Mouse (Mus musculus) neural tube, embryonic 15.5 days (tissue): ENCODE data around the gene Urb2. TPM values are rescaled to one million over a fixed set of nuclear protein-coding genes. Genes with fewer than 3 reads are reported as not detected.

Source experiments
- ATAC-seq: fragments of 200-750 bp; cut with Nextera tagmentation; 2 replicates; pipeline ENCODE4 v1.8.0; 2017; ENCODE audit warnings: mild to moderate bottlenecking, moderate TSS enrichment, moderate library complexity; ENCODE audit not compliant: low FRiP score
- H3K27ac ChIP-seq: fragments of 300-500 bp; sonication (generic); replicated peaks from 2 replicates; pipeline ENCODE4 v1.5.1; 2015; ENCODE audit warnings: mild to moderate bottlenecking, inconsistent platforms
- H3K27me3 ChIP-seq: fragments of 300-500 bp; sonication (generic); replicated peaks from 2 replicates; pipeline ENCODE4 v1.6.1; 2015; ENCODE audit warnings: inconsistent platforms
- H3K36me3 ChIP-seq: fragments of 300-500 bp; sonication (generic); 2 replicates; pipeline ENCODE4 v1.6.1; 2015; ENCODE audit warnings: inconsistent platforms
- H3K4me1 ChIP-seq: fragments of 300-500 bp; sonication (generic); 2 replicates; pipeline ENCODE4 v1.6.1; 2015; ENCODE audit warnings: inconsistent platforms
- H3K4me2 ChIP-seq: fragments of 300-500 bp; sonication (generic); 2 replicates; pipeline ENCODE4 v1.6.1; 2015; ENCODE audit warnings: inconsistent platforms, mild to moderate bottlenecking, moderate library complexity
- H3K4me3 ChIP-seq: fragments of 300-500 bp; sonication (generic); replicated peaks from 2 replicates; pipeline ENCODE4 v1.5.1; 2015; ENCODE audit warnings: mild to moderate bottlenecking, inconsistent platforms
- H3K9ac ChIP-seq: fragments of 300-500 bp; sonication (generic); replicated peaks from 2 replicates; pipeline ENCODE4 v1.6.1; 2015; ENCODE audit warnings: mild to moderate bottlenecking, inconsistent platforms
- H3K9me3 ChIP-seq: fragments of 300-500 bp; sonication (generic); replicated peaks from 2 replicates; pipeline ENCODE4 v1.6.1; 2016; ENCODE audit warnings: inconsistent platforms
- WGBS: fragments of 180-500 bp; shearing (Covaris S2); methylation state at CpG from one replicate; pipeline ENCODE4 v1.1.7; 2015; ENCODE audit warnings: mixed read lengths; 5-methylcytosine and 5-hydroxymethylcytosine counted together
- polyA plus RNA-seq: library from polyadenylated mRNA; unstranded; fragments of >200 nt; fragmentation: Nextera tagmentation; extraction: Ambion mirVana; gene quantifications from 2 replicates; pipeline ENCODE4 v1.2.1, GENCODE M21; 2015

Gene Urb2
- polyA plus RNA-seq: 3.1 and 4.6 TPM in 2 replicates

- WGBS: under 1% methylated on average over 70 of the region's 74 CpGs
Observed at GRCm38 (mm10) chr8:124021237-124022227, at the start of gene Urb2, which contains the start of gene Taf5l. Gene Urb2 (plus strand): TSS chr8:124021508. Gene Taf5l (minus strand): TSS chr8:124021397.

DNA sequence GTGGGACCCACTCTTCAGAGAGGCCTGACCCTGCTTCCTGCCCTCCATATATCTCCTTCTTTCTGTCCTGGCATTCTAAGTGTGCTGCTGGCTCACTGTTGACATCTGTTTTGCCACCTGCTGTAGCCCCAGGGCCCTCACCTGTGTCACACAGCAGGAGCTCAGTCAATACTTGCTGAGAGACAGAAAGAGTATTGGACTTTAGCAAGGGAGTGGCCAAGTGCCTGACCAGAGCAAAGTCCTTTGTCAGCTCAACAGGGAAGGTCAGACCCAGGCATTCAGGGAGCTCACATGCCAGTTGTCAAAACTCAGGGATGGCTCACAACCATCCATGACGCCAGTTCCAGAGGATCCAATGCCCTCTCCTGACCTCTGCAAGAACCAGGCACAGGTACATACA is 47.8 kb upstream of the Urb2 start:
- ATAC-seq: no peak
- no peak overlapping the region for H3K27ac ChIP-seq
- 100% methylated on average over 1 of the region's 1 CpGs for WGBS

More at GRCm38 (mm10) chr8:124021237-124022227, at the start of gene Urb2, which contains the start of gene Taf5l:
- peak within 1 kb of the TSS; percentile 79 for H3K4me2 ChIP-seq
- H3K27ac ChIP-seq: peak within 1 kb of the TSS; percentile 93
- no peaks in the 10 kb centered on the region for H3K9me3 ChIP-seq
- H3K27me3 ChIP-seq: no peaks in the 10 kb centered on the region
- H3K4me3 ChIP-seq: peak within 1 kb of the TSS; percentile 89
- peaks cover 41% of the 10 kb centered on the region for H3K4me1 ChIP-seq
- H3K36me3 ChIP-seq: peaks cover 20% of the 10 kb centered on the region
- ATAC-seq: peak; percentile 95
- H3K9ac ChIP-seq: peak within 1 kb of the TSS; percentile 73

GRCm38 (mm10) chr8:123977499-123977898 is 43.8 kb upstream of the Urb2 start:
- peaks cover 20% of the 10 kb centered on the region for H3K4me1 ChIP-seq
- no peaks in the 10 kb centered on the region for H3K36me3 ChIP-seq
- H3K9ac ChIP-seq: no peak overlapping the region
- WGBS: 93% methylated on average over 4 of the region's 4 CpGs
- no peak overlapping the region for H3K4me3 ChIP-seq
- H3K9me3 ChIP-seq: no peaks in the 10 kb centered on the region
- ATAC-seq: no peak
- no peaks in the 10 kb centered on the region for H3K27me3 ChIP-seq
- no peak overlapping the region for H3K27ac ChIP-seq
- no peak overlapping the region for H3K4me2 ChIP-seq

More for the DNA sequence above, 47.8 kb upstream of the Urb2 start:
- H3K4me3 ChIP-seq: no peak overlapping the region
- H3K4me1 ChIP-seq: no peaks in the 10 kb centered on the region
- H3K36me3 ChIP-seq: peaks cover 13% of the 10 kb centered on the region
- no peak overlapping the region for H3K9ac ChIP-seq
- no peaks in the 10 kb centered on the region for H3K9me3 ChIP-seq
- no peaks in the 10 kb centered on the region for H3K27me3 ChIP-seq
- no peak overlapping the region for H3K4me2 ChIP-seq

GRCm38 (mm10) chr8:123978166-123978838 is 43.0 kb upstream of the Urb2 start:
- no peak overlapping the region for H3K4me3 ChIP-seq
- no peaks in the 10 kb centered on the region for H3K9me3 ChIP-seq
- WGBS: 73% methylated on average over 14 of the region's 14 CpGs
- H3K4me2 ChIP-seq: no peak overlapping the region
- no peak overlapping the region for H3K27ac ChIP-seq
- H3K9ac ChIP-seq: no peak overlapping the region
- no peaks in the 10 kb centered on the region for H3K27me3 ChIP-seq
- no peak for ATAC-seq
- H3K36me3 ChIP-seq: no peaks in the 10 kb centered on the region
- H3K4me1 ChIP-seq: peaks cover 23% of the 10 kb centered on the region

DNA sequence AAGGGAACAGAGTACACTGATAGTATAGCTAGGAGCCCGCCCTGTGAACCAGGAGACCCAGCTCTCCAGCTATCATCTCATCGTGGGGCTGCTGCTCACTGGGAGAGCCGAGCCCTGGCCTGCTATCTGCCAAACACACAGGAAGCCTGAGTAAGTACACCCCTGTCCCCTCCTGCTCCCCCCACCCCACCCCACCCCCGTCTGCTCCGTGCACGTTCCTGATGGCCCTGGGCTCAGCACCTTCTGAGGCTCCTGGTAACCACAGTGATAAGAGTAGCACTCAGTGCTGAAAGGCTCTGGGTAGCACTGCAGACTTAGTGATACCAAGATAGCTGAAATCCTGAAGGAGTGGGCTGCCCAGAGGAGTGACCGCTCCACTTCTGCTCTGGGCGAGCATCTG is 42.4 kb upstream of the Urb2 start:
- no peak for ATAC-seq
- Histone ChIP-seq H3K27ac (no peak overlapping the region), H3K4me3 (no peak overlapping the region), H3K4me2 (no peak overlapping the region), H3K4me1 (peaks cover 27% of the 10 kb centered on the region), H3K9ac (no peak overlapping the region), H3K9me3 (no peaks in the 10 kb centered on the region), H3K36me3 (no peaks in the 10 kb centered on the region), H3K27me3 (no peaks in the 10 kb centered on the region)
- WGBS: 85% methylated on average over 8 of the region's 8 CpGs

GRCm38 (mm10) chr8:123980239-123980638 is 41.1 kb upstream of the Urb2 start:
- ATAC-seq: no peak
- H3K4me1 ChIP-seq: peaks cover 27% of the 10 kb centered on the region
- no peak overlapping the region for H3K9ac ChIP-seq
- peak overlapping the region; percentile 91; the same call in 1 of the 2 replicates for H3K4me2 ChIP-seq
- WGBS: 74% methylated on average over 4 of the region's 4 CpGs
- no peaks in the 10 kb centered on the region for H3K27me3 ChIP-seq
- no peaks in the 10 kb centered on the region for H3K36me3 ChIP-seq
- no peak overlapping the region for H3K4me3 ChIP-seq
- no peaks in the 10 kb centered on the region for H3K9me3 ChIP-seq
- no peak overlapping the region for H3K27ac ChIP-seq

DNA sequence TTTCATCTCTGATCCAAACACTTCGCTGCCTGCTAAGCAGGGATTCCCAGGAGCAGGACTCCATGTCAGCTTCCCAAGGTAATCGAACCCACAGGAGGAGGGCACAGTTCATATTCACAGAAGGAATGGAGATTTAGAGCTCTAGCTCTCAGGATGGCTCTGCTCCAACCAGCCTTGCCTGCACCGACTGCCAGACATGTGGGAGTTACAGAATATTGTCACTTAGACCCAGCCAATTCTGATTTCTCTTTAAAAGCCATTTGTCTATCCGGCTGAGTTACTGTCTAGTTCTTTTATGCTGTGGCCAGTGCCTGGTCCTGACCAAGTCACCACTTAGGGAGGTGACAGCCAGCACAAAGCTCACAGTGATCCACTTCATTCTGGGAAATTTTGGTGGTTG is 39.6 kb upstream of the Urb2 start:
- H3K27ac ChIP-seq: no peak overlapping the region
- peaks cover 27% of the 10 kb centered on the region for H3K4me1 ChIP-seq
- H3K9me3 ChIP-seq: no peaks in the 10 kb centered on the region
- no peak overlapping the region; the same call in 1 of the 2 replicates for H3K9ac ChIP-seq
- H3K4me3 ChIP-seq: peak overlapping the region; percentile 84
- no peaks in the 10 kb centered on the region for H3K27me3 ChIP-seq
- ATAC-seq: no peak
- H3K4me2 ChIP-seq: peak overlapping the region; percentile 91
- no peaks in the 10 kb centered on the region for H3K36me3 ChIP-seq
- WGBS: 51% methylated on average over 4 of the region's 4 CpGs

- no peaks in the 10 kb centered on the region for H3K36me3 ChIP-seq
- H3K4me2 ChIP-seq: peak overlapping the region; percentile 91
- no peaks in the 10 kb centered on the region for H3K27me3 ChIP-seq
- peak overlapping the region; percentile 85 for H3K9ac ChIP-seq
- peaks cover 27% of the 10 kb centered on the region for H3K4me1 ChIP-seq
- H3K4me3 ChIP-seq: peak overlapping the region; percentile 84
- peak; percentile 51 for ATAC-seq
- WGBS: under 1% methylated on average over 37 of the region's 48 CpGs
- H3K9me3 ChIP-seq: no peaks in the 10 kb centered on the region
- H3K27ac ChIP-seq: peak overlapping the region; percentile 80
Observed at GRCm38 (mm10) chr8:123982291-123982793, 39.0 kb upstream of the Urb2 start.

DNA sequence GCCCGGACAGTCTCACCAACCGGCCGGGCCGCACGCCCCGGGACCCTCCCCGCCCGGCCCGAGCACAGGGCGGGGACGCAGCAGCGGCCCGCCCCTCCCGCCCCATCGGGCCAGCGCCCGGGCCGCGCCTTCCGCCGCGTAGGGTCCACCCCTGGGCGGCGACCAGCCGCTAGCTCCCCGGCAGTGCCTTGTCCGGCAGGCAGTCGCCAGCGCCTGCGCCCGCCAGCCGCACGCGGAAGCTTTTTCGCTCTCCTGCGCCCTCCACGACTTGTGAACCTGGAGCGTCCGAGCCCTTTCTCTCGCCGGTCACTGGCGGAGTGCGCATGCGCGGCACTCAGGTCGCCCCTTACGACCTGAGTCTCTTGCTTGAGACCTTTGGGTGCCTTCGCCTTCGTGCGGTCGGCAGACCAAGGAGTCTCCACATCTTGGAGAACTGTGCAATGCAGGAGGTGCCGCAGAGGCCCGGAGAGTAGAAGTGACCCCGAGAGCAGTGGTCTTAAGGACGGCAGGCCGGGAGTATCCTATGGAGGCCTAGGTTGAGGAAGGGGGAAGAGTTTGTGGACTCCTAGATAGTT is 38.4 kb upstream of the Urb2 start, which contains the start of gene Abcb10:
TSS of gene Abcb10 (minus strand) at position 297 of the 575 bp plus-strand sequence.
- H3K36me3 ChIP-seq: no peaks in the 10 kb centered on the region
- peak within 1 kb of the TSS; percentile 84 for H3K4me3 ChIP-seq
- H3K9ac ChIP-seq: peak within 1 kb of the TSS; percentile 85
- peak within 1 kb of the TSS; percentile 91 for H3K4me2 ChIP-seq
- under 1% methylated on average over 49 of the region's 56 CpGs for WGBS
- no peaks in the 10 kb centered on the region for H3K27me3 ChIP-seq
- peak; percentile 88 for ATAC-seq
- peaks cover 27% of the 10 kb centered on the region for H3K4me1 ChIP-seq
- H3K9me3 ChIP-seq: no peaks in the 10 kb centered on the region
- peak within 1 kb of the TSS; percentile 80 for H3K27ac ChIP-seq

GRCm38 (mm10) chr8:123988605-123989038 is 32.7 kb upstream of the Urb2 start:
- Histone ChIP-seq H3K4me1 (peaks cover under 1% of the 10 kb centered on the region), H3K4me3 (no peak overlapping the region), H3K36me3 (no peaks in the 10 kb centered on the region), H3K9me3 (no peaks in the 10 kb centered on the region), H3K9ac (no peak overlapping the region), H3K27me3 (no peaks in the 10 kb centered on the region), H3K27ac (no peak overlapping the region), H3K4me2 (no peak overlapping the region)
- WGBS: 82% methylated on average over 6 of the region's 6 CpGs
- no peak for ATAC-seq

DNA sequence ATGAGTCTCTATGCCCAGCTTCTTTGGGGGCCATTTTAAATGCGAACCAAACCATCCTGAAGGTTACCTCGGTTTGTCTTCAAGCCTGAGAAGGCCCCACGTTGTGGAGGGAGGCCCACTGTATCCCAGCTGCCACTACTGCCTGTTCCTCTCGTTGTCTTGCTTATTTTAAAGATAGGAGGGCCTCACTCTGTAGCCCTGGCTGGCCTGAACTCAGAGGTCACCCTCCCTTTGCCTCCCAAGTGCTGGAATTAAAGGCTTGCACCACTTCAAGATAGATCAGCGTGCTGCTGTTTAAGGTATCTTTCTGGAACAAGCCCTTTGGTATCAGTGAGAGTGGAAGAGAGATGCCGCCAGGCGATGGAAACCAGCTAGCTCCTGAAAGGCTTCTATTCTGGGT is 32.2 kb upstream of the Urb2 start:
- Histone ChIP-seq H3K27ac (no peak overlapping the region), H3K9ac (no peak overlapping the region), H3K4me1 (no peaks in the 10 kb centered on the region), H3K27me3 (no peaks in the 10 kb centered on the region), H3K36me3 (0 out of 2 replicates have a peak, but pooled peaks cover 5% of the 10 kb centered on the region), H3K9me3 (no peaks in the 10 kb centered on the region), H3K4me2 (no peak overlapping the region), H3K4me3 (no peak overlapping the region)
- WGBS: 79% methylated on average over 7 of the region's 7 CpGs
- ATAC-seq: no peak
